Mouse (Mus musculus) limb, embryonic 11.5 days (tissue): ENCODE results near the gene Pnpla2. TPM values are rescaled to one million over a fixed set of nuclear protein-coding genes. Genes with fewer than 3 reads are reported as not detected.

Source experiments
- ATAC-seq: fragments of 200-750 bp; cut with Nextera tagmentation; 2 replicates; pipeline ENCODE4 v1.8.0; 2017; ENCODE audit warnings: low read depth; ENCODE audit not compliant: insufficient number of reproducible peaks, low FRiP score, low TSS enrichment
- DNase-seq: peaks from one replicate; pipeline ENCODE4 v3.0.0-alpha.2; 2015; ENCODE audit warnings: low spot score
- H3K27ac ChIP-seq: fragments of 300-500 bp; sonication (generic); replicated peaks from 2 replicates; pipeline ENCODE4 v1.5.1; 2014; ENCODE audit warnings: low read depth, mild to moderate bottlenecking, low read length
- H3K27me3 ChIP-seq: fragments of 300-500 bp; sonication (generic); 2 replicates; pipeline ENCODE4 v1.6.1; 2014; ENCODE audit warnings: mild to moderate bottlenecking, low read length, mixed read lengths; ENCODE audit not compliant: control insufficient read depth, insufficient read depth
- H3K36me3 ChIP-seq: fragments of 300-500 bp; sonication (generic); 2 replicates; pipeline ENCODE4 v1.6.1; 2014; ENCODE audit warnings: mild to moderate bottlenecking, low read length, moderate library complexity, mixed read lengths; ENCODE audit not compliant: control insufficient read depth, insufficient read depth
- H3K4me1 ChIP-seq: fragments of 300-500 bp; sonication (generic); 2 replicates; pipeline ENCODE4 v1.6.1; 2014; ENCODE audit warnings: low read length, mixed read lengths; ENCODE audit not compliant: control insufficient read depth, insufficient read depth
- H3K4me2 ChIP-seq: fragments of 300-500 bp; sonication (generic); 2 replicates; pipeline ENCODE4 v1.6.1; 2014; ENCODE audit warnings: low read depth, mild to moderate bottlenecking, moderate library complexity; ENCODE audit not compliant: severe bottlenecking
- H3K4me3 ChIP-seq: fragments of 300-500 bp; sonication (generic); 2 replicates; pipeline ENCODE4 v1.5.1; 2014; ENCODE audit warnings: low read depth, low read length
- H3K9ac ChIP-seq: fragments of 300-500 bp; sonication (generic); 2 replicates; pipeline ENCODE4 v1.6.1; 2014; ENCODE audit warnings: mild to moderate bottlenecking, low read length
- H3K9me3 ChIP-seq: fragments of 300-500 bp; sonication (generic); 2 replicates; pipeline ENCODE4 v1.6.1; 2016; ENCODE audit warnings: low read length; ENCODE audit not compliant: control insufficient read depth
- WGBS: fragments of 180-500 bp; shearing (Covaris S2); extraction: QIAGEN DNeasy Blood & Tissue Kit; methylation state at CpG from one replicate; pipeline ENCODE4 v1.1.7; 2014; 5-methylcytosine and 5-hydroxymethylcytosine counted together
- polyA plus RNA-seq: library from polyadenylated mRNA; unstranded; fragments of >200 nt; fragmentation: Nextera tagmentation; extraction: Ambion mirVana; gene quantifications from 2 replicates; pipeline ENCODE4 v1.2.1, GENCODE M21; 2014

The Pnpla2 gene
- polyA plus RNA-seq, 1 experiment from 2014 or later = 12.5 TPM

DNA sequence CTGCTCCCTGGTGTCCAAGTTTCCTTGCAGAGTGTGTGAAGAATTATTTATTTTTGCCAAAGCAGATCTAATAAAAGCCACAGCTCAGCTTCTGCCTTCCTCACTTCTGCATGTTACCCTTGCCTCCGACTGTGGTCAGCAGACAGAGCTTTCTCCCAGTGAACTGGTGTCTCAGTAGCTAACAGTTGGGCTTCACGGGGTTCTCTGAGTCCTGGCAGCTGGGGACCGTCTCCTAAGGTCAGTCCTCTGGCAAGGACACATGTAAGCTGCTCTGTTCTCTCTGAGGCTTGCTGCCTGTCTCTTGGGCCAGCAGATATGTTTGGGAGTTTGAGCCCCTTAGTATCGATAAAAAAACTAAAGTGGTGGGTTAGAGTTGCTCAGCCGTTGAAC is 5.0 kb downstream of the Pnpla2 start:
- WGBS = 71% methylated on average over 5 of the region's 5 CpGs
- H3K9ac ChIP-seq = no peak overlapping the region
- H3K27me3 ChIP-seq = peaks cover 47% of the 10 kb centered on the region
- ATAC-seq (no peak), DNase-seq (no peak)
- H3K4me2 ChIP-seq = no peak overlapping the region
- H3K4me1 ChIP-seq = peaks cover 23% of the 10 kb centered on the region
- no peaks in the 10 kb centered on the region for H3K9me3 ChIP-seq
- no peaks in the 10 kb centered on the region for H3K36me3 ChIP-seq
- H3K4me3 ChIP-seq = no peak overlapping the region
- H3K27ac ChIP-seq = no peak overlapping the region

DNA sequence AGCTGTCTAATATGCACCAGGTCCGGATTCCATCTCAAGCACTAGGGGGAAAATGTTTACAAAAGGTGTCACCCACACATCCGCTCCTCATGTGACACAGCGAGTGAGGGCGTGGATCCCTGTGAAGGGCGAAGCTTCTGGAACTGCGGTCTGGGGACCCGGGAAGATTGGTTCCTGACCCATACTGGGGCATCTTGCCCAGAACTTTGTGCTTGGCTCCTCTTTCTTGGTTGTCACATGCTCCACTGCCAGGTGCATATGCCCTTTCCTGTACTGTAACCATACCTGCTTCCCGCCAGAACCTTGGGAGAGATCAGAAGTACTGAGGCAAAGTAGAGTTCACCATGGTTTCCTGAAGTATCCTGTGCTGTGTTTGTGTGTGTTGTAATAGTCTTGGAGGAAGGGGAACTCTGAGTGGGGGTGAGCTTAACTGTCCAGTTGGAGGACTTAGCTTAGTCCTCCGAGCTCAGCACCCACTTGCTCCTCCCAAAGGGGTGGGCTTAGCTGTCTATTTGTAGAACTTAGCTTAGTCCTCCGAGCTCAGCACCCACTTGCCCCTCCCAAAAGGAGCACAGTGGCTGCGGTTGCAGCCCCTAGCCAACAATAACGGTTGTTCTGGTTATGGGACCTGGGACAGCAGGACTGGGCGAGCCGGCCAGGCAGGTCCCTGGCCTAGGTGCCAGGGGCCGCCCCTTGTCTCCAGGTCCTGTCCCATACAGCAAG is 5.6 kb downstream of the Pnpla2 start, which contains the start of gene Cracr2b:
TSS of gene Cracr2b (plus strand) at position 704 of the 723 bp plus-strand sequence.
- 71% methylated on average over 15 of the region's 15 CpGs for WGBS
- peak within 1 kb of the TSS; percentile 36; the same call in 1 of the 2 replicates for H3K9ac ChIP-seq
- H3K27ac ChIP-seq = no peak within 1 kb of the TSS
- H3K36me3 ChIP-seq = no peaks in the 10 kb centered on the region
- no peak for DNase-seq
- peaks cover 27% of the 10 kb centered on the region for H3K4me1 ChIP-seq
- no peaks in the 10 kb centered on the region for H3K9me3 ChIP-seq
- peak within 1 kb of the TSS; percentile 23 for H3K4me3 ChIP-seq
- H3K27me3 ChIP-seq = peaks cover 48% of the 10 kb centered on the region
- peak within 1 kb of the TSS; percentile 53 for H3K4me2 ChIP-seq
- no peak for ATAC-seq

DNA sequence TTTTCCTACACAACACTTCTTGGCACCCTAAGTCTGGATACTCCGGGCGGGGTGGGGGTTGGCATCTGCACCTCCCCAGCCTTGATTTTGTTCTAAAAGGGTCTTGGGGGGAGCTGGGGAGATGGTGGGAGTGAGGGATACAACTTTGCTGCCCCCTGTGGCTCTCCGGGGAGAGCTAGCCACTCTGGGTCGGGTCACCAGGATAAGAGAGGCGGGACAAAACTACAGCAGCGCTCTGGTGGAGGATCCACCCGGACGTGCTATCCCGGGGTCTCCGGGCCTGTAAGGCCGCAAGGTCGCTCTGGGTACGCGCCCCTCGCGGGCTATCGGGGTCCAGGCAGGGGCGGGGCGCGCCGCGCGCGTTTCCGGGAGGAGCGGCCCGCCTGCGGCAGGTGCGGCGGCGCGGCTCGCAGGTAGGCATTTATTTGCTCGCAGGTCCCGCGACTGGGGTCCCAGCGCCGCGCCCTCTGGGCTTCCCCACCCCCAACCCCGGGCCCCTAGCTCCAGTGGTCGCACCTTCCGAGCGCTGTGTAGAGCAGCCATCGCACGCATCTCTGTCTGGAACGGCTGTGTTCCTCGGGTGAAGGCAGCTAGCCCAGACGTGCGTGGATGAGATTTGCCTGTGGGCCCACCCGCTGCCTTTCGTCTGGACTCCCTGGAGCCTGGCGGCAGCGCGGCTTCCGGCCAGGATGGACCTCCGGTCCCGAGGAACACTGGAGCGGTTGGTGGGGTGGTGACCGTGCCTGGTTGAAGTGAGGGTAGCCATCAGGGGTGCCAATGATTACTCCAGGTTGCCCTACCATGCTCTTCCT is 6.7 kb downstream of the Pnpla2 start:
- H3K4me3 ChIP-seq = peak overlapping the region; percentile 23
- H3K27me3 ChIP-seq = peaks cover 48% of the 10 kb centered on the region
- peak overlapping the region; percentile 36; the same call in 1 of the 2 replicates for H3K9ac ChIP-seq
- H3K27ac ChIP-seq = no peak overlapping the region
- H3K4me2 ChIP-seq = peak overlapping the region; percentile 53
- no peak for DNase-seq
- no peak for ATAC-seq
- H3K4me1 ChIP-seq = peaks cover 20% of the 10 kb centered on the region
- H3K36me3 ChIP-seq = no peaks in the 10 kb centered on the region
- 2% methylated on average over 40 of the region's 59 CpGs for WGBS
- no peaks in the 10 kb centered on the region for H3K9me3 ChIP-seq

DNA sequence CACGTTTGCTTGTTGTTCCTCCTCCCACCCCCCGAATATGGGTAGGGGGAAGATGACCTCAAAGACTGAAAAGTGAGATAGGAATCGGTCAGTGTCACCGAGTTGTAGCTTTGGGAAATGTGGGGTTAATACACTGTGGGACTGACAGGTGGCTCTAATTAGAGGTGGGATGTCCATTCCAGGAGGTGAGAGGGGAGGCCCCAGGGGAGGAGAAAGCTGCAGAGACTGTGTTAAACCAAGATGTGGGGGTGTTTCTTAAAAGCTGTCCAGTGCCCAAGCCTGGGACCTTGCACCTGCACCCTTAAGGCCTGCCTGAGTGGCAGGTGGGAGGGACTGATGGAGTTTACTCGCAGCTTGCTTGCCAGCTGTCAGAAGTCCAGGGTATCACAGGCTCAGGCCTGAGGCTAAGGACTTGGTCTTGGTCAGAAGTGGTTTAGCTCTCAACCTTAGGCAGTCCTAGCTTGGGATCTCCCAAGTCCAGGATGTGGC is 7.4 kb downstream of the Pnpla2 start:
- Histone ChIP-seq H3K27me3 (peaks cover 48% of the 10 kb centered on the region), H3K4me3 (peak overlapping the region; percentile 23; the same call in 1 of the 2 replicates), H3K27ac (no peak overlapping the region), H3K9me3 (no peaks in the 10 kb centered on the region), H3K4me2 (peak overlapping the region; percentile 53), H3K4me1 (peaks cover 25% of the 10 kb centered on the region), H3K9ac (no peak overlapping the region), H3K36me3 (no peaks in the 10 kb centered on the region)
- ATAC-seq (no peak), DNase-seq (peak; percentile 41)
- WGBS = 3% methylated on average over 5 of the region's 5 CpGs

DNA sequence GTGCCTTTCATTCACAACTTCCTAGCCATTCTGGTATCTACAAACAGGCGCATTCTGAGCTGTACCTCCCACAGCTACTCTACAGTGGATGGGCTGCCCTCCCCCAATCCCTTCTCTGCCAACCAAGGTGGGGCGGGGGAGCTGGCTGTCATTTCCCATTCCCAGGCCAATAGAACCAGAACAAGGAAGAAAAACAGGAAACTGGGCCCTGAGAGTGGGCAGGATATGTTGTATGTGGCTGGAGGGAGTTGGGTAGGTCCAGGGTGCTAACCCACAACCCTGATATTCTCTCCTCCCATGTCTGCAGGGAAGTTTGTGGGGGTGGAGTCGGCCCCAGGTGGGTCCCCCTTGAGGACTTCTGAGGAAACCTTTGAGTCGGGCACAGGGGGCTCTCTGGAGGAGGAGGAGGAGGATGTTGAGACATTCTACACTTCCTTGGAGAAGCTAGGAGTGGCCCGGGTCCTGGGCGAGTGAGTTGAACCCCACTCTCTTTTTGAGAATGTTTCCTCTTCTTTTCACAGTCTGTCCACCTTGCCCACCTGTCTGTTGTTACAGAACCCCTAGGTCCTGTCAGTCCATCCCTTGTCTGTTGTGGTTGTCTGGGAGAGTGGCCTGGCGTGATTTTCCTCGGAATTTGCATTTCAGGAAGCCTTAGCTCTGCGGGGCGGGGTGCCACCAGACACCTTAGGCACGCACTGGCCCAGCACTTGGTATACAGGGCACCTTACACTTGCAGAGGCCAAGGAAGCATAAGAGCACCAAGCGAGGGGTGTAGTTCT is 9.0 kb downstream of the Pnpla2 start:
- Histone ChIP-seq H3K4me2 (peak overlapping the region; percentile 47), H3K4me1 (peaks cover 36% of the 10 kb centered on the region), H3K27me3 (peaks cover 48% of the 10 kb centered on the region), H3K9ac (no peak overlapping the region), H3K9me3 (no peaks in the 10 kb centered on the region), H3K4me3 (peak overlapping the region; percentile 10), H3K27ac (no peak overlapping the region), H3K36me3 (no peaks in the 10 kb centered on the region)
- ATAC-seq (no peak), DNase-seq (no peak)
- WGBS = 24% methylated on average over 12 of the region's 12 CpGs

DNA sequence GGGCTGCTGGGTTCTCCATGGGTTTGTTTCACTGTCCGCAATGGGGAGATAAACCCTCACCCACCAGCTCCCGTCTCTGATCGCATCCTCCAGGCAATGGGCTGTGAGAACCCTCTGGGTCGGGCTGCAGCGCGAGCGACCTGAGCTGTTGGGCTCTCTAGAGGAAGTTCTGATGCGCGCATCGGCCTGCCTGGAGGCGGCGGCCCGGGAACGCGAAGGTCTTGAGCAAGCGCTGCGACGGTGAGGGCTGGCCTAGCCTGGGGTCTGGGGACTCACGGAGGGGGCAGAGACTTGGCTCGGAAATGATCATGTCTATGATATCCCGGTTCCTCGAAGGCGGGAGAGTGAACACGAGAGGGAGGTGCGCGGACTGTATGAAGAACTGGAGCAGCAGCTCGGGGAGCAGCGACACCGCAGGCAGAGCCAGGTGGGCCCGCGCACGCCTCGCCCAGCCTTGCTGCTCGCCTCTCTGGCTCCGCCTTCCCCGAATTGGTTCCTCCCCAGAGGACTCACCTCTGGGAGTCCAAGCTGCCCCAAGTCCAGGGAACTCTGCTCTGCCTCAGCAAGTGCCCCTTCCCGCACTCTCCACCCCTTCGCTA is 9.7 kb downstream of the Pnpla2 start:
- Histone ChIP-seq H3K27ac (no peak overlapping the region), H3K27me3 (peaks cover 44% of the 10 kb centered on the region), H3K9ac (no peak overlapping the region), H3K36me3 (peaks cover 4% of the 10 kb centered on the region), H3K4me1 (peaks cover 40% of the 10 kb centered on the region), H3K4me3 (peak overlapping the region; percentile 10), H3K4me2 (peak overlapping the region; percentile 47), H3K9me3 (no peaks in the 10 kb centered on the region)
- DNase-seq (peak; percentile 57), ATAC-seq (no peak)
- 3% methylated on average over 38 of the region's 38 CpGs for WGBS

DNA sequence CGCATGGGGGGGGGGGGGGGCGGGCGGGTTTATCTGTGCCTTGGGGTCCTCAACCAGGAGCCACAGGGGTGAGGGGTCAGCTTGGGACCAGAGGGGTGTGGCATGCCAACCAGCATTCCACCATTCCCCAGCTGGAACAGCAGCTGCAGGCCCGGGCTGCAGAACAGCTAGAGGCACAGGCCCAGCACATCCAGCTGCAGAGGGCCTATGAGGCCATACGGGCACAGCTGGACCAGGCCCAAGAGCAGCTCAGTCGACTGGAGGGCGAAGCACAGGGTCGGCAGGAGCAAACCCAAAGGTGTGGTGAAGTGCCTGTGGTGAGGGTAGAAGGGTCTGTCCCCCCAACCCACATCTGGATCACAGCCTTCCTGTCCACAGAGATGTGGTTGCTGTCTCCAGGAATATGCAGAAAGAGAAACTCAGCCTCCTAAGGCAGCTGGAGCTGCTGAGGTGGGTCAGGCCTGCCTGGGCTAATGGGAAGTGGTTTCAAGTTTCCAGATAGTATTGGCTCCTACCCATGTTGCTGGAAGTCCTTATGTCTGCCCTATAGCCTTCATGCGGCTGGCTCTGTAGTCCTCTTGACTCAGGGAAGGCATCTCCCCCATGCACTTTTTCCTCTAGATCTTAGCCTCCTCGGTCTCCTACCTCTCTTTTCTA is 10.5 kb downstream of the Pnpla2 start:
- Histone ChIP-seq H3K4me2 (peak overlapping the region; percentile 47; the same call in 1 of the 2 replicates), H3K27ac (no peak overlapping the region), H3K4me3 (no peak overlapping the region), H3K4me1 (peaks cover 40% of the 10 kb centered on the region), H3K36me3 (peaks cover 11% of the 10 kb centered on the region), H3K9ac (no peak overlapping the region), H3K9me3 (no peaks in the 10 kb centered on the region), H3K27me3 (peaks cover 39% of the 10 kb centered on the region)
- WGBS = 31% methylated on average over 9 of the region's 10 CpGs
- no peak for ATAC-seq
- DNase-seq = peak; percentile 39
